ENCODE assay signal across 11 mouse cellular contexts in the genomic region with DNA sequence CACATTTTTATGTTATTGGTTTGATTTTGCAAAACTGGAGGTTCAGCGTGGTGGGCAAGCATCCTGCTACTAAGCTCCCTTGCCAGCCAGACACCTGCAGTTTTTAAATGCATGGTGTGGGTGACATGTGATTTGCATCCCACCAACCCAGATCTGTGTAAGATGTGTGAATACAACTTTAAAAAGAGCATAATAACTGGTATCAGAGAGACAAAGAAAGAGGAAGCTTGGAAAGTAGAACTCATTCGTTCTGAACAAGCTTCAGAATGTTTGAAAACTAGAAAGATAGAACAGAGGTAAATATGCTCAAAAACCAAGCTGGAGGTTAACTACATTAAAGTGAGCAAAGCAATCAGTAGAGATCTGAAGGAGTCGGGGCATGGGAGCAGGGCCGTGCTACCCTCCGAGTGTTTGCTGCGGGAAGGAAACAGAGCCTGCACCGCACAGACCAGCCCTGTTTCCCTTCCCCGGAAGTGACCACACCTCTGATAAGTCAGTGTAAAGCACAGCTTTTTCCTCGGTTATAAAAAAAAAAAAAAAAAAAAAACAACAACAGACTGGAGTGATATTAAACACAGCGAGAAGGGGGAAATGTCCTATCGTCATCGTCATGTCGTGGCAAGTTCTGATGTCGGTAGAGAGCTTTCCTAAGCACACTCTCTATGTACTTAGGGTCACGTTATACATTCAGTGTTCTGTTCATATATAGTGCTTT.
DNase-seq lines count a peak whose midpoint lies in the region; TF ChIP-seq lines count a peak whose summit lies in the region.
"Had no signal": no experiment of that assay in that cellular context is flagged by ENCODE, and none has a peak within 500 bp of the region (broad histone marks: within the 10 kb centered on the region; RNA-seq: fewer than 3 reads in every experiment).

No protein-coding gene starts in this region.

- TF ChIP-seq CTCF in gastrocnemius, adult 2 months (IDR thresholded peaks at IDR 0.05), result no peak

- intact Hi-C loops in gastrocnemius, adult 2 months (cut with DNase I), result no loop called here

- peak overlapping the region; percentile 24; the same call in 1 of the 2 replicates for H3K4me3 ChIP-seq in gastrocnemius, adult 2 months
- H3K4me3 ChIP-seq in macrophage (ENCODE audit: inconsistent target), result peak overlapping the region; percentile 6; the same call in 1 of the 2 replicates
- H3K4me3 ChIP-seq: lung, embryonic 15.5 days had no signal

- no peaks in the 10 kb centered on the region for H3K79me2 ChIP-seq in macrophage (ENCODE audit: inconsistent target)

- no peaks in the 10 kb centered on the region for H3K36me3 ChIP-seq in macrophage (ENCODE audit: inconsistent target)
- H3K36me3 ChIP-seq: lung, embryonic 15.5 days had no signal

- no peak overlapping the region for H3K27ac ChIP-seq in gastrocnemius, adult 2 months
- no peak overlapping the region for H3K27ac ChIP-seq in macrophage
- H3K27ac ChIP-seq: lung, embryonic 15.5 days had no signal

- 11% methylated on average over 15 of the region's 15 CpGs for WGBS in macrophage (ENCODE audit: missing documents)

- DNase-seq in gastrocnemius, adult 2 months, result no peak
- no peak for DNase-seq in gastrocnemius, postnatal 25 days
- peak; percentile 33 for DNase-seq in thymus, postnatal 14 days
- DNase-seq in thymus, adult 18-20 months, result no peak
- peak; percentile 44 for DNase-seq in thymus, postnatal 4 days
- DNase-seq in layer of hippocampus, postnatal 10 days (ENCODE audit: low spot score in 2 of 2), result no peak
- DNase-seq in adrenal gland, postnatal 4 days (ENCODE audit: low spot score in 2 of 2), result no peak
- DNase-seq: gastrocnemius, postnatal 14 days; kidney, adult 9 months had no signal

Comparison
In these comparisons a context has a peak if more than half of its experiments do, and no peak if none do; other contexts are left out.
1. DNase-seq: peak in thymus, postnatal 14 days (single experiment) and thymus, postnatal 4 days (single experiment); none in gastrocnemius, adult 2 months (single experiment), gastrocnemius, postnatal 25 days (single experiment), thymus, adult 18-20 months (0 of 2), layer of hippocampus, postnatal 10 days (0 of 2) and adrenal gland, postnatal 4 days (0 of 2).